Mouse (Mus musculus): ENCODE results near the gene Tcf20.

Gene Tcf20

GRCm38 (mm10) chr15:82924679-82925425 is 62.8 kb downstream of the Tcf20 start:
- DNase-seq (ENCODE audit: low spot score in 2 of 2) = no peak

DNA sequence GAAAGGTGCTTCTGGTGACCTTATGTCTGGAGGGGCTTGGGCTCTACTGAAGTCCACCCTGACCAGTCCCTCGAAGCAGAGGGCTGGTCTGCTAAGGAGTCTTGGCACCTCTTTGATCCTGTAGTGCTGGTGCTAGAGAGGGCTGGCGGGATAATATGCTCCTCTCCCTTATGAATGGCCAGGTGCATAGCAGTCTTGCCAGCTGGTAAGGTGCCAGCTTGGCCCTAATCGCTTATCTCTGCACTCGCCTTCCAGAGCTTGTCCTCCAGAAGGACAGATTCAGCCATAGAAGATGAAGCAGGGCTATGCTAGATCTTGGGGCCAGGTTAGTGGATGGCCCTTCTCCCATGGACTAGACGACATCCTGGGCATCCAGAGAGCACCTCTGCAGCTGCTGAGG is 64.1 kb downstream of the Tcf20 start:
- DNase-seq (ENCODE audit: low spot score in 2 of 2) = no peak

- no peak for DNase-seq (ENCODE audit: low spot score in 2 of 2)
These were observed 64.9 kb downstream of the Tcf20 start for GRCm38 (mm10) chr15:82922755-82923154.

DNA sequence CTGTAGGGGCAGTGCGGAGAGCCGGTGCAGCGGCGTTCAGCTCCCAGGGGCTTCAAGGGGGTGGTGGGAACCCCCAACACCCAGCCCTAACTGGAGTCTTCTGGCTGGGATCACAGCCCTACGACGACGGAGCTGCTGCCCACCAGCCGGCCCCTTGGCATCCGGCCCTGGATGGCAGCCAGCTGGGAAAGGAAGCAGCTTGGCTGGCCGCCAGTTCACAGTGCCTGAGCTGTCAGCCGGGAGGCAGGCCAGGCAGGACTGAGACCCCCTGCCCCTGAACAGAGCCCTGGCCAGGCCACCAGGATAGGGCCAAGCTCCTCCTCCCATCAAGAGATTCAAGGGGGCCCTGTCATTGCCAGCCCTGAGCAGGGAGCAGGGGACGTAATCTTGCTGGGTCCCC is 65.6 kb downstream of the Tcf20 start:
- DNase-seq (ENCODE audit: low spot score in 2 of 2) = peak; percentile 76 to 88

- DNase-seq (ENCODE audit: low spot score in 2 of 2) = no peak
These were observed 66.1 kb downstream of the Tcf20 start for GRCm38 (mm10) chr15:82921559-82921958.

- no peak for DNase-seq (ENCODE audit: low spot score in 2 of 2)
These were observed 66.7 kb downstream of the Tcf20 start for GRCm38 (mm10) chr15:82920895-82921515.

GRCm38 (mm10) chr15:82917965-82918364 is 69.7 kb downstream of the Tcf20 start:
- DNase-seq (ENCODE audit: low spot score in 2 of 2) = no peak

DNA sequence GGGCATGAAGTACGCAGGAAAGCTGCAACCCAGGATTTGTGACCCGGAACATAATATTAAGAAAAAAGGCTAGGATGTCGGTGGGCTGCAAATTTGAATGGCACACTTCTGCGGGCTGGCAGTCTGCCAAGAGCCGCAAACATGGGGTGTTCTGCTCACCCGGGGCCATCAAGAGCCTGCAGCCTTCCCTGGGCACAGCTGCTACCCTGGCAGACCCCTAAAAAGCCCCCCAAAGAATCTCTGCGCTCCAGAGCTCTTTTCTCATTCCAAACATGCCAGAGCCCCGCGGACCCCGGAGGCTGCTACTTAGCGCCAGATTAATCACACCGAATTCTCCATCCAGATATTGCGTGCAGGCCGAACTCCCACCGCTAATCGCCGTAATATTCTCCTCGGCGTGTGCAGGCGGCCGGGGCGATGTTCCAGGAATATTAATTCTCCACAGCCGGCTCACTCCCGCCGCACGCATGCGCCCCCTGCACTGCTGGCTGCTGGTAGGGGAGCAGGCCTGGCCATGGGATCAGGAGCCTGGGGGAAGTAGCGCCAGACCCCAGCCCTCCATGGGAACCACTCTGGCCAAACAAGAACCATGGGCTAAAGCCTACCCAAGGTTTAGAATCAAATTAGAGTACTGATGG is 70.3 kb downstream of the Tcf20 start:
- peak in 1 of 2 experiments; percentile 58 for DNase-seq (ENCODE audit: low spot score in 2 of 2)

DNA sequence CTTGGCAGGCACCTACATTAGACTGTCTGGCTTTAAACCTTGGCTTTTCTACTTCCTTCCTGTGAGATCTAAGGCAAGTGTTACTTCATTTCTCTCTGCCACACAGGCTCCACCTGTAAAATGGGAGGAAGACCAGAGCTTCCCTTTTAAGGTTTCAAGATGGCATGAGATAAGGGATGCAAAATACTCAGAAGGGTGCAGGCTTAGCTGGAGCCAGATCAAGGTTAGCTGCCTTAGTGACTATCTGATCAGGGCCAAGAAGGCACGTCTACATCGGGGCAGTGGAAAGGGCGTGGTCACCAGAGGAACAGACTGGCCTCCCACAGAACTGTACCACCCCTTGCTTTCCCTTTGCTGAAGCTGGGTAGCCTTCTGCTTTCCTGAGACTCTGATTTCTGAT is 73.2 kb downstream of the Tcf20 start:
- no peak for DNase-seq (ENCODE audit: low spot score in 2 of 2)

DNA sequence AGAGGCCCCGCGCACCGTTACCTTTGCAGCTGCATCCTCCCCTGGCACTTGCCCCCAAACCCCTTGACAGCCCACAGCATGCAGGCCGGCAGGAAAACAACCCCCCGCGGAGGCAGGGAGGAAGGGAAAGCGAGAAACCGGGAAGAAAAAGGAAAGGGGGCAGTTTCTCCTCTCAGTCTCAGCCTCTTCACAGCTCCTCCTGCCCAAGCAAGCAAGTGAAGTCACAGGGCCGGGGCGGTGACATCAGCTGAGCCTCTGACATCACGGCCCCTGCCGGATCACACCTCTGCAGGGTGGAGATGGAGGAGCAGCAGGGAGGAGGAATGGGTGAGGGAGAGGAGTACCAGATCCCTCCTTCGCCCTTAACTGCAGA is 75.7 kb downstream of the Tcf20 start:
- DNase-seq (ENCODE audit: low spot score in 2 of 2) = peak in 1 of 2 experiments; percentile 13

DNA sequence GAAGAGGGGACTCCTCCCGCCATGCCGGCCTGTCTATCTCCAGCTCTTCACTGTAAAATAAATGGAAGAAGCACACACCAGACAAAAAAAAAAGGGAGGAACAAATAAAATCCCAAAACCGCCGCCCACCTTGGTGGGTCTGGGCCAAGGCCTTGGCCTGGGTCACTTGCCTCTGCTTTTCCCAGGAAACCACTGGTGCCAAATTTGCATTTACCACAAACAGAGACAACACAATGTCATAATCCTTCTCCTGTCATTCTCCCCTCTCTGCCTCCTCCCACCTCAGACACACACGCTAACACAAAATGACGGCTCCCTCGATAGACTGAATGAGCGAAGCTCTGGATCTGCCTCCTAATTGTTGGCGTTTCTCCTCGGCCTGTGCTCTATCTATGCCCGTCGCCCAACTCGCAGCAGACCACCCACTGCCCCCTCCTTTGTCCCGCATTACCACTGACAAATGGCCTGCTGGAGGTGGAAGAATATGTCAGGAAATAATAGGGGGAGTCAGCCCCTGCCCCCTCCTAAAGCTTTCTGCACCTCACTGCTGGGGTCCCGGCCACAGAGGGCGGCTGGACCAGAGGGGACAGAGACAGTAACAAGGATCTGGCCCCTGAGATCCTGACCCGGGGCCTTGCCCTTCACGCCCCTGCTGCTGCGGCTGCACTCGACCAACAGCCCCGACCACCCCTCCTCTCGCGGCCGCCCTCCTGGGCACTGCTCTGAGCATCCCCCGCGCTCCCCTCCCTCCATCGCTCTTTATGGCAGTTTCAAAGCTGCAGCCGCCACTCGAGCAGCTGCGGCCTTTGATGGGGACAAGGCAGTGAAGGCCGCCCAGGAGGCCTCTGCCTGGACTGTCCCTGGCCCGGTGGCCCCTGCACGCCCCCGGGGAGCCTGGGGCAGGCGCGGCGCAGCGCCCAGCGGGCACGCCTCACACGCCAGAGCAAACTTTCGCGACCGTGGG is 76.4 kb downstream of the Tcf20 start:
- peak in 1 of 2 experiments; percentile 6 for DNase-seq (ENCODE audit: low spot score in 2 of 2)

DNA sequence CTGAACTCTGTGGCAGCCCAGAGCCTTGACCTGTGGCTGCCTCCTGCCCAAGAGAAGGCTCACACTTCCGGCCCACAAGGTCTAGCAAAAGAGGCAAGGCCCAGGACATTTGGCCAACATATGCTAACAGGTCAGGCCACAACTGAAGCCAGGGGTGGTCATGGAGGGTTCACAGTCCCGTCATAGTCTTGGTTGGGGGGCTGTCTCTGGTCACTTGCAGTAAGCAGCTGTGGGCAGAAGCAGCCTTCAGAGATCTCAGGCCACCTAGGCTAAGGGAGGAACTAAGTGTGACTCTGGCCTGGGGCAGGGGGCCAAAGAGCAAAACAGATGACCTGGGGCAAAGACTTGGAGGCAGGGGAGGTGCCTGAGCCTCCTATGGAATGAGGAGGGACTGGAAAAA is 77.1 kb downstream of the Tcf20 start:
- DNase-seq (ENCODE audit: low spot score in 2 of 2) = no peak

DNA sequence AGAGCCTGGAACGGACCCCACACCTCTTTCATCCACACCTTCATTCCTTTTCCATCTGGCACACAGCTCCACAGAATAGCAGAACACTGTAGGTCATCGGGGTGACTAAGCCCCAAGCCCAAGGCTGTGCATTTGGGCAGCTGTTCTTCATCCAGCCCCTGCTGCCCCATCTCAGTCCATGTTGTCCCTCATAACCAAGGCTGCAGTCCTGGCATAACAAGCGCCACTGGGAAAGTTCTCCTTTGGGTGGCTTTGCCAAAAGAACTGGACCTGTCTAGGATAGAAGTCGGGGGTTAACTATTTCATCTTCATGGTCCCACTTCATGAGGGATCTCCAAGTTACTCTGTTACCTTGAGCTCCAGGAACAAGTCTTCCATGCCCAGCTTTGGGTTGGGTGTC is 77.9 kb downstream of the Tcf20 start:
- DNase-seq (ENCODE audit: low spot score in 2 of 2) = no peak

DNA sequence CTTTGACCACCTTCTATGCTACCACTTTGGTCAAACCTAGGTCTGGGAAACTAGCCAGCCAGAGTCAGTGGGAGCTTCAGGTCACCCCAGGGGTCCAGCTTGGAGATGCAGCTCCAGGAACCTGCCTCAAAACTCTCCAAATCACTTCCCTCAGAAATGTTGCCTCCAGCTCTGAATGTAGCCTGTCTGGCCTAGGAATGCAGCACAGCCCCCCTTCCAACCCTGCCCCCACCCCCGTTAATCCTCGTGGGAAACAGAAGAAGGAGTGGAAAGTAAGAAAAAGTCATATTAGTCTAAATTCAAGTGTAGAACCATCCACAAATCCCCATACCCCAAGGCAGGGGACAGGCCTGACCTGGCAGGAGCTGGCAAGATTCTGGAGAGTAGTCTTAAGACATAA is 79.2 kb downstream of the Tcf20 start:
- DNase-seq (ENCODE audit: low spot score in 2 of 2) = no peak

GRCm38 (mm10) chr15:82907306-82907705 is 80.4 kb downstream of the Tcf20 start:
- DNase-seq (ENCODE audit: low spot score in 2 of 2) = no peak

- DNase-seq (ENCODE audit: low spot score in 2 of 2) = no peak
These were observed 81.1 kb downstream of the Tcf20 start for GRCm38 (mm10) chr15:82906574-82907061.

- no peak for DNase-seq (ENCODE audit: low spot score in 2 of 2)
These were observed 82.0 kb downstream of the Tcf20 start for GRCm38 (mm10) chr15:82905431-82906395.

- DNase-seq (ENCODE audit: low spot score in 2 of 2) = no peak
These were observed 83.1 kb downstream of the Tcf20 start for GRCm38 (mm10) chr15:82904526-82904925.

GRCm38 (mm10) chr15:82902521-82902920 is 85.2 kb downstream of the Tcf20 start:
- DNase-seq (ENCODE audit: low spot score in 2 of 2) = no peak

DNA sequence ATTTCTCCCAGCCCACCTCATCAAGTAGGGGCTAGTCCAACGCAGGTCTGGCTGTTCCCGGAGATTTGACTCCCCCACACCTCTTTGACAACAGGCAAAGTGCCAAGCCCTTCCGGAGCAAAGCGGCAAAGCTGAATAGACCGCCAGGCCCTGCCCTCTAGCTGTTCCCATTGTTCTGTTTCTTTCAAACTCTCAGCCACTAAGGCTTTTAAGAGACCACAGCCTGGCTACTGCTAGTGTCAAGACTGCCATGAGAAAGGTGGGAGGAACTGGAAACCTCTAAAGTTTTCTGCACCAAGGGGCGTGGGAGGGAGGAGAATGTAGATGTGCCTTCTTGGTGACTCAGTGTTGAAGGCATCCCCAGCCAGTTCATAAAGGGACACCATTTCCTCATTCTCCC is 86.4 kb downstream of the Tcf20 start:
- no peak for DNase-seq (ENCODE audit: low spot score in 2 of 2)

GRCm38 (mm10) chr15:82900331-82900730 is 87.3 kb downstream of the Tcf20 start:
- DNase-seq (ENCODE audit: low spot score in 2 of 2) = no peak

Measured in frontal cortex, postnatal 14 days (tissue).